Mouse (Mus musculus) lung, postnatal 0 days (tissue): Measurements from ENCODE around the gene Nhp2.

Source experiments
- CTCF ChIP-seq: IDR thresholded peaks from 2 replicates; pipeline ENCODE4 v1.5.1; 2016; ENCODE audit warnings: antibody characterized with exemption, mild to moderate bottlenecking
- EP300 ChIP-seq: IDR thresholded peaks from 2 replicates; pipeline ENCODE4 v1.6.1; 2016; ENCODE audit warnings: antibody characterized with exemption, mild to moderate bottlenecking, control low read depth

DNA sequence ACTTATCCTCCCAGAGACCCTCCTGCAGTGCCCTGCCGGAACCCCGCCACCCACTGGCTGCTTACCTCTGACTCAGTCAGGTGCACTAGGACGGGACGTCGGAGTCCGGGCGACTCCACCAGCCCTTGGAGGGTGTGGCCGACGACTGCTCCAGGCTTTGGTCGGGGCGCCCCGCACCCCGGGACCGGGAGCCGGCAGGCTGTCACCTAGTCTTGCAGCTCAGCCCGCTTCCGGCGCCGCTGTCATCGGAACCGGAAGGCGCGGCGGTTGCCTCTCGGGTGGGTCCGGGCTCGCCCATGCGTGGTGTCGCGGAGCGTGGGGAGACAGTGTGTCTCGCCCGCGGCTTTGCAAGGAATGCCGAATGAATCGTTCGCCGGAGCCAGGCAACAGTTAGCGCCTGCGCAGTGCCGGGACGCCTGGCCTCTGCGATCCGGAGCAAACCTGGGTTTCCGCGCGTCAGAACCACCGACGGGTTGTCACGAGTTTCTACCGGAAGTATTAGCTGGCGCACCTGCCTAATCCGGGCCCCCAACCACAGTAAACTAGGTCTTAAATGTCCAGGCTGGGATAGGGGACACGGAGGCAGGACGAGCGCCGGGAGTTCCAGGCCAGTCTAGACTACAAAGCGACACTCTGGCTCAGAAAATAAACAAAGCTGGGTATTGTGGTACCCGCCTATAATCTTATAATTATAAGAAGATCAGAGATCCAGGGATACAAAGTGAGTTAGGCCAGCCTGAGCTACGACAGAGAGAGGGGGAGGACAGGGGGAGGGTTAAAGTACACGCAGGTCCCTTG, 16.2 kb downstream of the Nhp2 start, which contains the start of gene Rmnd5b:
- TF ChIP-seq CTCF (peak; percentile 38), EP300 (peak; percentile 55)
